Mouse (Mus musculus) embryonic facial prominence, embryonic 14.5 days (tissue): ENCODE measurements around the gene Ggt5. TPM values are rescaled to one million over a fixed set of nuclear protein-coding genes. Genes with fewer than 3 reads are reported as not detected.

Experiments used
- ATAC-seq: fragments of 200-750 bp; cut with Nextera tagmentation; 2 replicates; pipeline ENCODE4 v1.8.0; 2017; ENCODE audit warnings: low read depth, moderate number of reproducible peaks, moderate TSS enrichment
- DNase-seq: peaks from one replicate; pipeline ENCODE4 v3.0.0-alpha.2; 2015; ENCODE audit warnings: low spot score
- H3K27ac ChIP-seq: fragments of 300-500 bp; sonication (generic); replicated peaks from 2 replicates; pipeline ENCODE4 v1.5.1; 2014; ENCODE audit warnings: low read depth, mild to moderate bottlenecking, low read length, moderate library complexity
- H3K27me3 ChIP-seq: fragments of 300-500 bp; sonication (generic); replicated peaks from 2 replicates; pipeline ENCODE4 v1.6.1; 2014; ENCODE audit warnings: low read length; ENCODE audit not compliant: control insufficient read depth, insufficient read depth
- H3K36me3 ChIP-seq: fragments of 300-500 bp; sonication (generic); 2 replicates; pipeline ENCODE4 v1.6.1; 2014; ENCODE audit warnings: low read length, mixed read lengths; ENCODE audit not compliant: control insufficient read depth, insufficient read depth
- H3K4me1 ChIP-seq: fragments of 300-500 bp; sonication (generic); 2 replicates; pipeline ENCODE4 v1.6.1; 2014; ENCODE audit warnings: antibody characterized with exemption, low read length; ENCODE audit not compliant: control insufficient read depth, insufficient read depth
- H3K4me2 ChIP-seq: fragments of 300-500 bp; sonication (generic); 2 replicates; pipeline ENCODE4 v1.6.1; 2014; ENCODE audit warnings: low read depth, mild to moderate bottlenecking, low read length, moderate library complexity, mixed read lengths
- H3K4me3 ChIP-seq: fragments of 300-500 bp; sonication (generic); 2 replicates; pipeline ENCODE4 v1.5.1; 2014; ENCODE audit warnings: low read depth, mild to moderate bottlenecking, low read length
- H3K9ac ChIP-seq: fragments of 300-500 bp; sonication (generic); 2 replicates; pipeline ENCODE4 v1.6.1; 2014; ENCODE audit warnings: low read depth, mild to moderate bottlenecking, low read length, moderate library complexity, mixed read lengths
- H3K9me3 ChIP-seq: fragments of 300-500 bp; sonication (generic); 2 replicates; pipeline ENCODE4 v1.6.1; 2016; ENCODE audit warnings: low read length; ENCODE audit not compliant: control insufficient read depth
- WGBS: fragments of 180-500 bp; shearing (Covaris S2); extraction: QIAGEN DNeasy Blood & Tissue Kit; methylation state at CpG from one replicate; pipeline ENCODE4 v1.1.7; 2014; 5-methylcytosine and 5-hydroxymethylcytosine counted together
- polyA plus RNA-seq: library from polyadenylated mRNA; unstranded; fragments of >200 nt; fragmentation: Nextera tagmentation; extraction: Ambion mirVana; gene quantifications from 2 replicates; pipeline ENCODE4 v1.2.1, GENCODE M21; 2014

Ggt5 gene
- polyA plus RNA-seq, 1 experiment from 2014 or later = 3.9 TPM

DNA sequence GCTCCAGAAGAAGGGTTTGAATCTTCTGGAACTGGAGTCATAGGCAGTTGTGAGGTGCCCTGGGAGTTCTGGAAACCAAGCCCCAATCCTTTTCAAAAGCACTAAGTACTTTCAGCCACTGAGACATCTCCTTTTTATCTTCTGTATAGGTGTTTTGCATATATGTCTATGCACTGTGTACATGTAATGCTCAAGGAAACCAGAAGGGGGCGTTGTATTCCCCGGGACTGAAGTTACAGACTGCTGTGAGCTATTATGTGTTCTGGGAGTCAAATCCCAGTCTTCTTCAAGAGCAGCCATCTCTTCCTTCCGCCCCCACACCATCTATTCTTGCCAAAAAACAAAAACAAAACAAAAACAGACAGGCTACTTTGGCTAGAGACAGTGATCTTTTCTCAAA, 31.7 kb downstream of the Ggt5 start:
- H3K4me1 ChIP-seq = no peaks in the 10 kb centered on the region
- H3K27ac ChIP-seq = no peak overlapping the region
- ATAC-seq = no peak
- no peaks in the 10 kb centered on the region for H3K27me3 ChIP-seq
- DNase-seq = no peak
- WGBS = 46% methylated on average over 3 of the region's 3 CpGs
- no peaks in the 10 kb centered on the region for H3K9me3 ChIP-seq
- no peak overlapping the region for H3K4me2 ChIP-seq
- H3K4me3 ChIP-seq = no peak overlapping the region
- H3K36me3 ChIP-seq = no peaks in the 10 kb centered on the region
- no peak overlapping the region for H3K9ac ChIP-seq

GRCm38 (mm10) chr10:75625920-75626319, 36.8 kb downstream of the Ggt5 start:
- Histone ChIP-seq H3K9me3 (no peaks in the 10 kb centered on the region), H3K4me1 (no peaks in the 10 kb centered on the region), H3K27ac (no peak overlapping the region), H3K4me3 (no peak overlapping the region), H3K27me3 (no peaks in the 10 kb centered on the region), H3K9ac (no peak overlapping the region), H3K4me2 (no peak overlapping the region), H3K36me3 (no peaks in the 10 kb centered on the region)
- no peak for DNase-seq
- ATAC-seq = no peak
- 58% methylated on average over 6 of the region's 6 CpGs for WGBS

- no peaks in the 10 kb centered on the region for H3K27me3 ChIP-seq
- 53% methylated on average over 3 of the region's 3 CpGs for WGBS
- no peak for ATAC-seq
- no peak overlapping the region for H3K27ac ChIP-seq
- H3K9me3 ChIP-seq = no peaks in the 10 kb centered on the region
- no peaks in the 10 kb centered on the region for H3K36me3 ChIP-seq
- no peak for DNase-seq
- no peak overlapping the region for H3K4me3 ChIP-seq
- no peaks in the 10 kb centered on the region for H3K4me1 ChIP-seq
- no peak overlapping the region for H3K4me2 ChIP-seq
- no peak overlapping the region for H3K9ac ChIP-seq
Measured at GRCm38 (mm10) chr10:75626991-75627390, 37.9 kb downstream of the Ggt5 start.

DNA sequence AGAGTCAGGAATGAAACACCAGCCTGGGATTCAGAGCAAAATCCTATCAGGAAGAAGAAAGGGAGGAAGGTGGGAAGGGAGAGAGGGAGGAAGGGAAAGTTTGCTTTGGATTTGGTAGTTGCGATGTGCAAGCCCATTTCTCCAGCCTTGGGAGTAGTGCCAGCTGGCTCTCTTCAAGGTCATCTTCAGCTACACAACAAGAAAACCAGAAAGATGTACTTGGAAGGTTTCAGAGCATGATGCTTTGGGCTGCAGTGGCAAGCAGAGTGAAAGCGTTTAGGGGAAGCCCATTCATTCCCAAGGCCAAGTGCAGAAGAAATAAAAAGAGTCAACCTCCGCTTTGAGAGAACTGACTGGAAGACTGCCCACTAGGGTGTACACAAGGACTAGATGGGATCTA, 38.4 kb downstream of the Ggt5 start:
- Histone ChIP-seq H3K36me3 (no peaks in the 10 kb centered on the region), H3K27ac (no peak overlapping the region), H3K4me2 (no peak overlapping the region), H3K9me3 (no peaks in the 10 kb centered on the region), H3K27me3 (no peaks in the 10 kb centered on the region), H3K4me3 (no peak overlapping the region), H3K9ac (no peak overlapping the region), H3K4me1 (no peaks in the 10 kb centered on the region)
- 73% methylated on average over 3 of the region's 3 CpGs for WGBS
- ATAC-seq = no peak
- DNase-seq = no peak

- H3K4me3 ChIP-seq = no peak overlapping the region
- no peak overlapping the region for H3K4me2 ChIP-seq
- no peaks in the 10 kb centered on the region for H3K36me3 ChIP-seq
- 21% methylated on average over 5 of the region's 5 CpGs for WGBS
- H3K9ac ChIP-seq = no peak overlapping the region
- peak; percentile 90 for ATAC-seq
- peaks cover 4% of the 10 kb centered on the region; the same call in 1 of the 2 replicates for H3K4me1 ChIP-seq
- peak overlapping the region; percentile 66 for H3K27ac ChIP-seq
- no peaks in the 10 kb centered on the region for H3K27me3 ChIP-seq
- H3K9me3 ChIP-seq = no peaks in the 10 kb centered on the region
- DNase-seq = peak; percentile 87
Measured at GRCm38 (mm10) chr10:75632633-75633032, 43.5 kb downstream of the Ggt5 start.

DNA sequence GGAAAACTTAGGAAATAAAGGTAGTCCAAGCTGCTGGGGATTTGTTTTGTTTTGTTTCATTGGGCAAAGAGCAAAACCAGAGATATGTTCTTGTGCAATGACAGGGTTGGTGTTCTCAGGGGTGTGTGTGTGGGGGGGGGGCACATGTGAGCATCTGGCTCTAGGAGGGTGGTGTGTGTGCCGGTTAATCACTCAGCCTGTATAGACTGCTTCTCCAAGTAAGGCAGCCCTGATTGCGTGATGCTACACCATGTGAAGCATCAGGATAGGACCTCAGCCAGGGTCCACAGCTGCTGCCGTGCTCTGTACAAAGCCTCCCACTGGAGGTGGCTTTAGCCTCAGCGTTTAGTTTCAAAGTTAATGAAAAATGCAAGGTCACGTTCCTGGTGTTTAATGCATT, 43.9 kb downstream of the Ggt5 start:
- Histone ChIP-seq H3K27ac (peak overlapping the region; percentile 66), H3K4me1 (peaks cover 4% of the 10 kb centered on the region; the same call in 1 of the 2 replicates), H3K9me3 (no peaks in the 10 kb centered on the region), H3K4me2 (no peak overlapping the region), H3K4me3 (no peak overlapping the region), H3K36me3 (no peaks in the 10 kb centered on the region), H3K27me3 (no peaks in the 10 kb centered on the region), H3K9ac (no peak overlapping the region)
- peak; percentile 72 for DNase-seq
- WGBS = 41% methylated on average over 5 of the region's 5 CpGs
- peak; percentile 87 for ATAC-seq

DNA sequence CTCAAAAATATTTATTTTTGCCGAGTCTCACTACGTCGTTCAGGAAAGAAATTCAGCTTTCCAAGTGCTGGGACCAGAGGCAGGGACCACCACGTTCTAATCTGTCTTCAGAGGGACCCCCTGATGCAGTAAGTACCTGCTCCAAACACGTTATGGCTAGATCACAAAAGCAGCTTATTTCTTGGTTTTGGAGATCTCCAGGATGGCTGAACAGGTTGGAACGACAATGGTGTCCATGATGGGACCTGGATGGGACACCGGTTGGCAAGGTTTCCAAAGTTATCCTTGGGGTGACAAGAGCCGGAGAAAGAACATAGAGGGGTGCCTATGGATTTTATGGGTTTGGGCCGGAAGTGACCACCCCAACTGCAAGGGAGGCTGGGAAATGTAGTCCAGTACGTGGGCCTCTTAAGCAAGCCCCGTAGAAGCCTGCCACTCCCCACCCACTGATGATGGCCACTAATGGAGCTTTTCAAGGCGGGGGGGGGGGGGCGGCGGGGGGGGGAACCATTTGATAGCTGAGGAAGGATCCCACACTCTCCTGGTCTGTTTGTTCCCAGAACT, 44.5 kb downstream of the Ggt5 start:
- Histone ChIP-seq H3K4me2 (no peak overlapping the region), H3K36me3 (no peaks in the 10 kb centered on the region), H3K27ac (0 out of 2 replicates have a peak overlapping the region, but pooled peaks have one; percentile 66), H3K27me3 (no peaks in the 10 kb centered on the region), H3K4me1 (peaks cover 4% of the 10 kb centered on the region; the same call in 1 of the 2 replicates), H3K4me3 (no peak overlapping the region), H3K9me3 (no peaks in the 10 kb centered on the region), H3K9ac (no peak overlapping the region)
- ATAC-seq (no peak), DNase-seq (no peak)
- 80% methylated on average over 11 of the region's 14 CpGs for WGBS

GRCm38 (mm10) chr10:75634610-75635009, 45.5 kb downstream of the Ggt5 start:
- no peak overlapping the region for H3K4me2 ChIP-seq
- DNase-seq (no peak), ATAC-seq (no peak)
- 99% methylated on average over 8 of the region's 8 CpGs for WGBS
- no peaks in the 10 kb centered on the region for H3K27me3 ChIP-seq
- H3K4me3 ChIP-seq = no peak overlapping the region
- no peaks in the 10 kb centered on the region for H3K9me3 ChIP-seq
- no peak overlapping the region for H3K9ac ChIP-seq
- H3K4me1 ChIP-seq = peaks cover 4% of the 10 kb centered on the region; the same call in 1 of the 2 replicates
- no peak overlapping the region for H3K27ac ChIP-seq
- H3K36me3 ChIP-seq = no peaks in the 10 kb centered on the region

GRCm38 (mm10) chr10:75635019-75635692, 46.0 kb downstream of the Ggt5 start:
- Histone ChIP-seq H3K27me3 (no peaks in the 10 kb centered on the region), H3K9me3 (no peaks in the 10 kb centered on the region), H3K27ac (no peak overlapping the region), H3K4me2 (no peak overlapping the region), H3K4me3 (no peak overlapping the region), H3K9ac (no peak overlapping the region), H3K4me1 (peaks cover 4% of the 10 kb centered on the region; the same call in 1 of the 2 replicates), H3K36me3 (no peaks in the 10 kb centered on the region)
- ATAC-seq (no peak), DNase-seq (no peak)
- WGBS = 70% methylated on average over 14 of the region's 14 CpGs
